Mouse (Mus musculus) thymus, adult 2 months (tissue): Measurements from ENCODE around the gene Grip1. TPM values are rescaled to one million over a fixed set of nuclear protein-coding genes. Genes with fewer than 3 reads are reported as not detected.

Experiments
- DNase-seq: peaks from one replicate; pipeline ENCODE4 v3.0.0; 2021
- H3K27ac ChIP-seq: fragments of 200-500 bp; 2 replicates; pipeline ENCODE4 v1.5.1; 2012; ENCODE audit warnings: low read length, control low read depth; ENCODE audit not compliant: control insufficient read depth, insufficient read depth
- H3K27me3 ChIP-seq: fragments of 200-500 bp; 2 replicates; pipeline ENCODE4 v1.6.1; 2012; ENCODE audit warnings: mild to moderate bottlenecking, low read length, moderate library complexity, mixed read lengths; ENCODE audit not compliant: control insufficient read depth, insufficient read depth
- H3K36me3 ChIP-seq: fragments of 200-500 bp; 2 replicates; pipeline ENCODE4 v1.6.1; 2012; ENCODE audit warnings: mild to moderate bottlenecking, low read length, moderate library complexity; ENCODE audit not compliant: control insufficient read depth, insufficient read depth
- H3K4me1 ChIP-seq: fragments of 200-500 bp; replicated peaks from 2 replicates; pipeline ENCODE4 v1.6.1; 2012; ENCODE audit warnings: low read length; ENCODE audit not compliant: control insufficient read depth, insufficient read depth
- H3K4me3 ChIP-seq: fragments of 200-500 bp; 2 replicates; pipeline ENCODE4 v1.5.1; 2012; ENCODE audit warnings: mild to moderate bottlenecking, low read length, control low read depth, moderate library complexity; ENCODE audit not compliant: control insufficient read depth, insufficient read depth
- CTCF ChIP-seq: fragments of 200-500 bp; IDR thresholded peaks from 2 replicates; pipeline ENCODE4 v1.5.1; 2012; ENCODE audit warnings: mild to moderate bottlenecking, control low read depth, low read length, moderate library complexity, borderline replicate concordance; ENCODE audit not compliant: control insufficient read depth, poor library complexity, insufficient read depth; ENCODE audit errors: extremely low read depth
- POLR2A ChIP-seq: fragments of 200-500 bp; IDR thresholded peaks from 2 replicates; pipeline ENCODE4 v1.6.1; 2012; ENCODE audit warnings: mild to moderate bottlenecking, low read length, control low read depth, moderate library complexity; ENCODE audit not compliant: control insufficient read depth, poor library complexity, insufficient read depth; ENCODE audit errors: extremely low read depth
- WGBS: fragments of 180-500 bp; shearing (Covaris S2); methylation state at CpG from one replicate; pipeline ENCODE4 v1.1.7; 2018; 5-methylcytosine and 5-hydroxymethylcytosine counted together
- polyA plus RNA-seq: library from polyadenylated mRNA; depleted of rRNA; stranded (reverse); fragments of >200 nt; gene quantifications from 2 replicates; pipeline ENCODE4 v1.2.3, GENCODE M21; 2012

Grip1 gene
- polyA plus RNA-seq, 1 experiment = 0.47 TPM

DNA sequence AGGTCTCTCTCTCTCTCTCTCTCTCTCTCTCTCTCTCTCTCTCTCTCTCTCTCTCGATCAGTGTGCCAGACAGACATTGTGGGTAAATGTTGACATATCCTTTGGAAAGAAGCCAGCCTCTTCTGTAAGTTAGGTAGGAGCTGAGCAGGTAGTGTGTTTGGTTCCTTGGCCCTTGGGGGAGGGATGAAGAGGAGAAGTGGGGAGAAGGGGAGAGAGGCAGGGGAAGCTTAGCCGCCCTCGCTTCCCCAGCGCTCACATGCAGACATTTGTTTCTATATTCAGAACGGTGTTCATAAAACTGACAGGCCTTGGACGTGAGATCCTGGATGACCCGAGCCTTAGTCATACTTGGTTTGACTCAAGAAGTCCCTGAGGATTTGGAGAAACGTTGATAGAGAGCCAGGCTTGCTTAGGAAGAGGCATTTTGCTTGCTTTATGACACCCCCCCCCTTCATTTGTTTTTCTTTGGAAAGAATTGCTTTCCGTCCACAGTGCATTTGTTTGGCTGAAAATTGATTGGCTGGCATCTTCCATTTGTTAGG is 243.7 kb downstream of the Grip1 start:
- Histone ChIP-seq H3K27ac (no peak overlapping the region), H3K36me3 (no peaks in the 10 kb centered on the region), H3K4me1 (no peaks in the 10 kb centered on the region), H3K27me3 (no peaks in the 10 kb centered on the region; the same call in 1 of the 2 replicates), H3K4me3 (no peak overlapping the region)
- WGBS = 65% methylated on average over 9 of the region's 9 CpGs
- DNase-seq = no peak
- TF ChIP-seq CTCF (no peak), POLR2A (no peak)

- no peak for DNase-seq
- H3K4me1 ChIP-seq = no peaks in the 10 kb centered on the region
- TF ChIP-seq CTCF = no peak
- TF ChIP-seq POLR2A = no peak
- H3K36me3 ChIP-seq = no peaks in the 10 kb centered on the region
- no peaks in the 10 kb centered on the region for H3K27me3 ChIP-seq
- H3K4me3 ChIP-seq = no peak overlapping the region
- H3K27ac ChIP-seq = no peak overlapping the region
- WGBS = 65% methylated on average over 4 of the region's 4 CpGs
These were observed 251.7 kb downstream of the Grip1 start for GRCm38 (mm10) chr10:119705348-119705747.

DNA sequence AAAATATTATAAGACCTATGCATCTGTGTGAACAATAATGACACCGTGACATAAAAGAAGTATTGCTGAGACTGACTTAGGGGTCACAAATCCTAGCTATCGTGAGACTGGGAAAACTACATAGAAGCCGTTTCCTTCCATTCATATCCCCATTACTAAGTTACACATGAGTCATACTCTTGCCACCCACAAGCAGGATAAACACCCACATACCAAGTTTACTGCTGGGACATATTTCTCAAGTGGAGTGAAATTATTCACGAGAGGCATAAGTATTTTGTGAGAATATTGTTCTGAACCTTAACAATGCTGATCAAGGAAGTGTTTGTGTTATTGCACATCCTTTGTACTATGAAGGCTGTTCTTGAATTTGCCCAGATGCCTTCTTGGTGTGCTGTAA is 252.7 kb downstream of the Grip1 start:
- DNase-seq = no peak

GRCm38 (mm10) chr10:119706983-119707382 is 253.4 kb downstream of the Grip1 start:
- DNase-seq = no peak
- Histone ChIP-seq H3K27ac (no peak overlapping the region), H3K4me3 (no peak overlapping the region), H3K4me1 (no peaks in the 10 kb centered on the region), H3K27me3 (no peaks in the 10 kb centered on the region), H3K36me3 (no peaks in the 10 kb centered on the region)
- WGBS = 91% methylated on average over 10 of the region's 10 CpGs
- TF ChIP-seq CTCF = no peak
- TF ChIP-seq POLR2A = no peak

More for the DNA sequence above, 252.7 kb downstream of the Grip1 start:
- H3K36me3 ChIP-seq = no peaks in the 10 kb centered on the region
- TF ChIP-seq CTCF (no peak), POLR2A (no peak)
- H3K27me3 ChIP-seq = no peaks in the 10 kb centered on the region
- H3K4me1 ChIP-seq = no peaks in the 10 kb centered on the region
- H3K4me3 ChIP-seq = no peak overlapping the region
- 78% methylated on average over 4 of the region's 4 CpGs for WGBS
- H3K27ac ChIP-seq = no peak overlapping the region

DNA sequence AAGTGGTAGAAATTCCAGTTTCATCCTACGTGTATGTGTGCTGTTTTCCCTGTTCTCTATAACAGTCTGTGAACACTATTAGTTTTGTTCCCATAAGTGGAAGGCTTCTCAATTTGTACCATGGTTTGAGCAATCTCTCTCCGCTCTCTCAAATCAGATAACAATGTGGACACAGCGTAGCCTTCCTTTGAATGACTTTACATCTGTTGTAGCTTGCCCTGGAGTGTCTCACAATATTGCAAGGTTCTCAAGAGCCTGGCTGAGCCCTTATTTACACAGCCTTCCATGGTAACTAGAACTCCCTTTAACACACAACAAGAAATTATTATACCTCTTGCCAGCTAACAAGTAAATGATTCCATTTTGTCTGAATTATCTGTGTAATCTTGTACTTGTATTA is 268.3 kb downstream of the Grip1 start:
- no peak for DNase-seq
- Histone ChIP-seq H3K4me1 (no peaks in the 10 kb centered on the region), H3K4me3 (no peak overlapping the region), H3K36me3 (no peaks in the 10 kb centered on the region), H3K27ac (no peak overlapping the region), H3K27me3 (no peaks in the 10 kb centered on the region)
- TF ChIP-seq CTCF (no peak), POLR2A (no peak)
- WGBS = 82% methylated on average over 3 of the region's 3 CpGs

- no peak overlapping the region for H3K27ac ChIP-seq
- no peaks in the 10 kb centered on the region for H3K4me1 ChIP-seq
- 82% methylated on average over 2 of the region's 2 CpGs for WGBS
- TF ChIP-seq CTCF = no peak
- TF ChIP-seq POLR2A = no peak
- H3K4me3 ChIP-seq = no peak overlapping the region
- H3K36me3 ChIP-seq = no peaks in the 10 kb centered on the region
- no peak for DNase-seq
- no peaks in the 10 kb centered on the region for H3K27me3 ChIP-seq
These were observed 268.8 kb downstream of the Grip1 start for GRCm38 (mm10) chr10:119722471-119722870.

GRCm38 (mm10) chr10:119723671-119724070 is 270.0 kb downstream of the Grip1 start:
- no peak for TF ChIP-seq POLR2A
- TF ChIP-seq CTCF = no peak
- Histone ChIP-seq H3K27me3 (no peaks in the 10 kb centered on the region), H3K4me1 (no peaks in the 10 kb centered on the region), H3K4me3 (no peak overlapping the region), H3K27ac (no peak overlapping the region), H3K36me3 (no peaks in the 10 kb centered on the region)
- DNase-seq = no peak
- 92% methylated on average over 9 of the region's 9 CpGs for WGBS
